Mouse (Mus musculus): ENCODE results near the gene Atp6v1a. TPM values are rescaled to one million over a fixed set of nuclear protein-coding genes. Genes with fewer than 3 reads are reported as not detected.
A peak's percentile ranks its signal among the peaks of the same experiment; 100 is the strongest.

The Atp6v1a gene
- polyA plus RNA-seq, 1 experiment = 5.9 TPM

GRCm38 (mm10) chr16:44175001-44175400 lies 35.5 kb upstream of the Atp6v1a start:
- WGBS = 31% methylated on average over 1 of the region's 1 CpGs
- no peak for TF ChIP-seq CTCF (IDR thresholded peaks at IDR 0.05; ENCODE audit: extremely low read depth, insufficient read length, insufficient replicate concordance, low read depth, low read length)
- TF ChIP-seq POLR2A (IDR thresholded peaks at IDR 0.05; ENCODE audit: low read depth, low read length) = no peak
- peak overlapping the region; percentile 76 for H3K27ac ChIP-seq (ENCODE audit: insufficient read depth, low read depth, low read length)
- H3K36me3 ChIP-seq (ENCODE audit: control insufficient read depth, insufficient read depth, low read length) = peaks cover 4% of the 10 kb centered on the region; the same call in 1 of the 2 replicates
- no peak overlapping the region for H3K4me3 ChIP-seq (ENCODE audit: low read depth, low read length)
- peaks cover 6% of the 10 kb centered on the region; the same call in 1 of the 2 replicates for H3K4me1 ChIP-seq (ENCODE audit: control insufficient read depth, insufficient read depth, insufficient read length, low read length)
- H3K27me3 ChIP-seq (ENCODE audit: control insufficient read depth, insufficient read depth, low read length) = no peaks in the 10 kb centered on the region

GRCm38 (mm10) chr16:44173966-44174530 lies 34.5 kb upstream of the Atp6v1a start:
- no peaks in the 10 kb centered on the region for H3K27me3 ChIP-seq (ENCODE audit: control insufficient read depth, insufficient read depth, low read length)
- peak overlapping the region; percentile 41 for H3K27ac ChIP-seq (ENCODE audit: insufficient read depth, low read depth, low read length)
- peak overlapping the region; percentile 98 for H3K4me3 ChIP-seq (ENCODE audit: low read depth, low read length)
- peaks cover 6% of the 10 kb centered on the region; the same call in 1 of the 2 replicates for H3K4me1 ChIP-seq (ENCODE audit: control insufficient read depth, insufficient read depth, insufficient read length, low read length)
- peaks cover 1% of the 10 kb centered on the region; the same call in 1 of the 2 replicates for H3K36me3 ChIP-seq (ENCODE audit: control insufficient read depth, insufficient read depth, low read length)
- 2% methylated on average over 7 of the region's 7 CpGs for WGBS
- no peak for TF ChIP-seq POLR2A (IDR thresholded peaks at IDR 0.05; ENCODE audit: low read depth, low read length)
- TF ChIP-seq CTCF (IDR thresholded peaks at IDR 0.05; ENCODE audit: extremely low read depth, insufficient read length, insufficient replicate concordance, low read depth, low read length) = no peak

- WGBS = under 1% methylated on average over 59 of the region's 77 CpGs
- Histone ChIP-seq H3K27me3 (ENCODE audit: control insufficient read depth, insufficient read depth, low read length) (no peaks in the 10 kb centered on the region), H3K27ac (ENCODE audit: insufficient read depth, low read depth, low read length) (peak within 1 kb of the TSS; percentile 94), H3K4me3 (ENCODE audit: low read depth, low read length) (peak within 1 kb of the TSS; percentile 98), H3K36me3 (ENCODE audit: control insufficient read depth, insufficient read depth, low read length) (no peaks in the 10 kb centered on the region), H3K4me1 (ENCODE audit: control insufficient read depth, insufficient read depth, insufficient read length, low read length) (peaks cover 6% of the 10 kb centered on the region; the same call in 1 of the 2 replicates)
- TF ChIP-seq CTCF (IDR thresholded peaks at IDR 0.05; ENCODE audit: extremely low read depth, insufficient read length, insufficient replicate concordance, low read depth, low read length) (no peak), POLR2A (IDR thresholded peaks at IDR 0.05; ENCODE audit: low read depth, low read length) (no peak)
These were observed 33.8 kb upstream of the Atp6v1a start, which contains the start of gene Usf3 for GRCm38 (mm10) chr16:44173155-44173941. Usf3 (plus strand) TSS chr16:44173246.

- Histone ChIP-seq H3K4me3 (ENCODE audit: low read depth, low read length) (peak overlapping the region; percentile 62), H3K4me1 (ENCODE audit: control insufficient read depth, insufficient read depth, insufficient read length, low read length) (peaks cover 6% of the 10 kb centered on the region; the same call in 1 of the 2 replicates), H3K36me3 (ENCODE audit: control insufficient read depth, insufficient read depth, low read length) (no peaks in the 10 kb centered on the region), H3K27me3 (ENCODE audit: control insufficient read depth, insufficient read depth, low read length) (no peaks in the 10 kb centered on the region), H3K27ac (ENCODE audit: insufficient read depth, low read depth, low read length) (peak overlapping the region; percentile 94)
- under 1% methylated on average over 26 of the region's 26 CpGs for WGBS
- TF ChIP-seq POLR2A (IDR thresholded peaks at IDR 0.05; ENCODE audit: low read depth, low read length) (no peak), CTCF (IDR thresholded peaks at IDR 0.05; ENCODE audit: extremely low read depth, insufficient read length, insufficient replicate concordance, low read depth, low read length) (no peak)
These were observed 33.0 kb upstream of the Atp6v1a start for GRCm38 (mm10) chr16:44172297-44173154.

GRCm38 (mm10) chr16:44168990-44169389 lies 29.5 kb upstream of the Atp6v1a start:
- Histone ChIP-seq H3K27ac (ENCODE audit: insufficient read depth, low read depth, low read length) (no peak overlapping the region), H3K4me1 (ENCODE audit: control insufficient read depth, insufficient read depth, insufficient read length, low read length) (no peaks in the 10 kb centered on the region), H3K36me3 (ENCODE audit: control insufficient read depth, insufficient read depth, low read length) (no peaks in the 10 kb centered on the region), H3K4me3 (ENCODE audit: low read depth, low read length) (no peak overlapping the region), H3K27me3 (ENCODE audit: control insufficient read depth, insufficient read depth, low read length) (no peaks in the 10 kb centered on the region)
- WGBS = 68% methylated on average over 4 of the region's 4 CpGs
- TF ChIP-seq POLR2A (IDR thresholded peaks at IDR 0.05; ENCODE audit: low read depth, low read length) (no peak), CTCF (IDR thresholded peaks at IDR 0.05; ENCODE audit: extremely low read depth, insufficient read length, insufficient replicate concordance, low read depth, low read length) (no peak)

GRCm38 (mm10) chr16:44165182-44165581 lies 25.7 kb upstream of the Atp6v1a start:
- Histone ChIP-seq H3K4me1 (ENCODE audit: control insufficient read depth, insufficient read depth, insufficient read length, low read length) (no peaks in the 10 kb centered on the region), H3K36me3 (ENCODE audit: control insufficient read depth, insufficient read depth, low read length) (no peaks in the 10 kb centered on the region), H3K4me3 (ENCODE audit: low read depth, low read length) (no peak overlapping the region), H3K27me3 (ENCODE audit: control insufficient read depth, insufficient read depth, low read length) (no peaks in the 10 kb centered on the region), H3K27ac (ENCODE audit: insufficient read depth, low read depth, low read length) (no peak overlapping the region)
- TF ChIP-seq POLR2A (IDR thresholded peaks at IDR 0.05; ENCODE audit: low read depth, low read length) (no peak), CTCF (IDR thresholded peaks at IDR 0.05; ENCODE audit: extremely low read depth, insufficient read length, insufficient replicate concordance, low read depth, low read length) (no peak)
- 16% methylated on average over 3 of the region's 3 CpGs for WGBS
